Mouse (Mus musculus): ENCODE results near the gene BC005624. TPM values are rescaled to one million over a fixed set of nuclear protein-coding genes. Genes with fewer than 3 reads are reported as not detected.
"Not testable (repeated sequence)": the region's sequence is repeated elsewhere in the genome, so short reads cannot be mapped to it uniquely, and the experiment has no call there.

BC005624 gene
- total RNA-seq, 2 experiments from 2014 or later = 68.6 to 71.2 TPM

DNA sequence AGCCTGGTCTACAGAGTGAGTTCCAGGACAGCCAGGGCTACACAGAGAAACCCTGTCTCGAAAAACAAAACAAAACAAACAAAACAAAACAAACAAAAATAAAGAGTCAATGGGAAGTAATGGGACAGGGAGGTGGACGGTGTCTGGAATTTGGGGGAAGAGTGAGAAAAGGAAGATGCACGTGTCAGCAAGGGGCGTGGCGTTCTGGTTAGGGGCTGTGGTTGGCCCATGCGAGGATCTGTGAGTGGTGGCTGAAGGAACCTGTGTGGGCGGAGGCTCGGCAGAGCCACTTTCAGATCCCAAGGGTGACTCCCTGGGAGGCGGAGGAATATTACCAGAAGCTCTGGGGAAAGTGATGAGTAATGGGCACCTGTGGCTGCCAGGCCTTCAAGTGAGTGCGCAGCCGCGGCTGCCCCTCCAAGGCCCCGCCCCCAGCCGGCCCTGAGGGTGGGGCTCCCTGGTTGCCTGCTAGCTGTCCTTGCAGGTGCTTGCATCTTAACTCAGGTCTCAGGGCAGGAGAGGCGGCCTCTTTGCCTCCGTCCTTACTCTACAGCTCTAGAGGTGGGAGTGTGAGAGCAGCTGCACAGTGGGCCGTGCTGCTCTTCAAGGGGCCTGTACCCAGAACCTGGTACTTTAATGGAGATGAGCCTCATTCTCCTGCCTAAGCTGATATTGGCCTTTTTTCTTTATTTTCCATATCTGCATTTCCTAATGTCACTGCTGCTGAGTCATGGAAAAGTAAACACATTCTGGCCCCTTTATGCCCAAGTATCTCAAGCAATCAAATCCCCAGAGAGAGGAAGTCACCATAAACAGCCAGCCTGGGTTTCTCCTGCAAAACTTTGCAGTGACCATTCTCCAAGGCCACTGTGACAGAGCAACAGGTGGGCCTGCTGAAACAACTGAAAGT, 3.4 kb upstream of the BC005624 start:
- peak; percentile 30 to 49 for DNase-seq (ENCODE audit: low spot score in 2 of 2)

DNA sequence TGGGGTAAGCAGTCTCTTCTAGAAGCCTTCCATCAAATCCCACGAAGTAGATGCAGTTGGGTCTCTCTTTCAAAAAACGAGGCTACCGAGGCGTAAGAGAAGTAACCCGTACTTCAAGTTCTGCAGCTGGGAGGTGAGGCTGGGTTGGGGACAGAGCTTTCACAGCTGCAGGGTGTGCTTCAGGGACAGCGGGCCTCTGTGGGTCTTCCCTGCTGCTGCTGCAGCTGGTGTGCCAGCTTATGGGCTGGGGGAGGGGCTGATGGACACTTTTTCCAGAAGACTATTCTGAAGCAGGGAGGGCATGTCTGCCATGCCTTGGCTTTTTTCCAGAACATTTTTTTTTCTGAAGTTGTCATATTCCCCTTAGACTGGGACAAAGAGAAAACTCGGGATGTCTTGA, 1.0 kb upstream of the BC005624 start:
- DNase-seq (ENCODE audit: low spot score in 2 of 2) = no peak

- peak; percentile 92 for DNase-seq (ENCODE audit: low spot score in 2 of 2)
Observed at GRCm38 (mm10) chr2:30967352-30968327, 14.4 kb downstream of the BC005624 start, which contains the start of gene Tor1a. Gene Tor1a (minus strand): TSS chr2:30967933.

- no peak for DNase-seq (ENCODE audit: low spot score in 2 of 2)
Observed at GRCm38 (mm10) chr2:30966826-30967225, 15.2 kb downstream of the BC005624 start.

DNA sequence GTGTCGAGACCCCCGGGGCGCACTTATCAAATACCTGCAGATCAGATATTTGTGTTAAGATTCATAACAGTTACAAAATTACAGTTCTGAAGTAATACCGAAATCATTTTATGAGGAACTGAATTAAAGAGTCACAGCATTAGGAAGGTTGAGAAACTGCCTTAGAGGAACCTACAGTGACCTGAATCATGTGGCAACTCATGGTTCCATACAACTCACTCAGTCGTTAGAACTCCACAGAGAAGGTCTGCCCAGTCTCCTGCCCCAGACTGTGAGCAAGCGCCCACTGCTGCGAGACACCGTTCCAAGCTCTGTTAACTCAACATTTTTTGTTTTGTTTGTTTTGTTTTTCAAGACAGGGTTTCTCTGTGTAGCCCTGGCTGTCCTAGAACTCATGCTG, 16.4 kb downstream of the BC005624 start:
- DNase-seq (ENCODE audit: low spot score in 2 of 2) = no peak

DNA sequence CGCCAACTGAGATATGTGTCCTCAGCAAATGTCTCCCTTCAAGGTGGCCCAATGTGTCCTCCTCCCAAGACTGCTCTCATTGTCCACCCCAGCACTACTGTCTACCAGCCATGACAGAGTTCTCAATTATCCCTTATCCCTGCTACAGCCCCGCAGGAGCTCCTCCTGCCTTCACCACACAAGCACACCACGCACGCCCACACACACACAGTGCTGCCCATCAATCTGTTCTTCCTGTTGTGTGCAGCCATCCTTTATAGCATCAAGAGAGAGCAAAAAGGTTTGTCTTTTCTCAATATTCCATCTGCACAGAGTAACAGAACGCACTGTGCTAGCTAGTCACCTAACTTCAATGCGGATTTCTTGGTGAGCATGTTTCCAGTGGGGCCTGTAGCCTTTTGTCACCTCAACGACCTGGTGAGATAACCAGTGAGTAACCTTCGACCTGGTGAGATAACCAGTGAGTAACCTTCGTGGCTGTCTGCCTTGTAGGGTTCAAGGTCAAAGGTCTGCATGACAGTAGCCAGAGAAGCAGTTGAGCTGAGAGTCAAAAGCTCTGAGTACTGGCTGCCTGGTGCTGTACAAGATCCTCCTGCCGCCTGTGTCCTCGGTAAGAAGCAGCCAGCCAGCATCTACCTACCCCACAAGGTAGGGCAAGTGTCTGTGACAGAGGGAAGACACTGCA, 19.3 kb downstream of the BC005624 start:
- no peak for DNase-seq (ENCODE audit: low spot score in 2 of 2)

- no peak for DNase-seq (ENCODE audit: low spot score in 2 of 2)
Observed at GRCm38 (mm10) chr2:30959856-30960255, 22.1 kb downstream of the BC005624 start.

- no peak for DNase-seq (ENCODE audit: low spot score in 2 of 2)
Observed at GRCm38 (mm10) chr2:30958726-30959125, 23.3 kb downstream of the BC005624 start.

- no peak for DNase-seq (ENCODE audit: low spot score in 2 of 2)
Observed at GRCm38 (mm10) chr2:30957511-30957910, 24.5 kb downstream of the BC005624 start.

- DNase-seq (ENCODE audit: low spot score in 2 of 2) = no peak
Observed at GRCm38 (mm10) chr2:30954797-30955196, 27.2 kb downstream of the BC005624 start.

GRCm38 (mm10) chr2:30952824-30953490, 29.0 kb downstream of the BC005624 start, which contains the start of gene Tor1b:
Gene Tor1b (plus strand): TSS chr2:30952959.
- peak; percentile 87 for DNase-seq (ENCODE audit: low spot score in 2 of 2)

- no peak for DNase-seq (ENCODE audit: low spot score in 2 of 2)
Observed at GRCm38 (mm10) chr2:30952457-30952823, 29.6 kb downstream of the BC005624 start.

DNA sequence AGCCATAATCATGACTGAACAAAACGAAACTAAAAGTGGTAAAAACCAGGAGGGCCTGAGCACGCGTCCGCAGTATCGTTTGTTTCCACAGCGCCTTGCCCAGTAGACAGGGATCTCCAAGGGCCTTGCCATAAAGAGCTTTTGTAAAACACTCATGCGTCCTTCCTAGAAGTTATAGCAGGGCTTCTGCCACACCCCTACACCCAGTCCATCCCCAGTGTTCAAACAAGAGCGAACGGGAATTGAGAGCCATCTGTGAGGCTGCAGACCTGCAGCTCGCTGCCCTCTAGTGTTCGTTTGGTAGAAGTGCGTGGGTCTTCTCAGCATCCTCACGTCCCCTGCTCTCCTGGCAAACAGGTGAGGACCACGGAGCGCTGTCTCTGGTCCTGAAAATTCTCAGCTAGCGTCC, 39.4 kb downstream of the BC005624 start:
- peak in 1 of 2 experiments; percentile 53 for DNase-seq (ENCODE audit: low spot score in 2 of 2)

- DNase-seq (ENCODE audit: low spot score in 2 of 2) = not testable (repeated sequence)
Observed at GRCm38 (mm10) chr2:30942116-30942515, 39.9 kb downstream of the BC005624 start.

GRCm38 (mm10) chr2:30941586-30941985, 40.4 kb downstream of the BC005624 start:
- DNase-seq (ENCODE audit: low spot score in 2 of 2) = no peak

GRCm38 (mm10) chr2:30938574-30938991, 43.4 kb downstream of the BC005624 start:
- DNase-seq (ENCODE audit: low spot score in 2 of 2) = no peak

DNA sequence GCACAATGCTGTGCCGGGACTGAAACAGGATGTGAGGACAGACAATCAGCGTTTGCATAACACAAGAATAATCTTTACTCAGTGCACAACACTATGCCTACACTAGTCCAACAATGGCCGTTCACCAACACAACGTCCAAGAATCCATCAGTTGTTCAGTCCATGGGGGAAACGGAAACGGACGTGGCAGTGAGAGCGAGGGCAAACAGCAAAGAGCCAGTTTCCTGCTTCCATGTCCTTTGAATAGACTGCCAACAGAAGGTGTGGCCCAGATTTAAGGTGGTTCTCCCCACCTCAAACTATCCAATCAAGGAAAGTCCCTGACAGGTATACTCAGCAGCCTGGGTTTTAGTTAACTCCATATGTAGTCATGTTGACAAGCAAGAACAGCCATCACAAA, 44.3 kb downstream of the BC005624 start:
- no peak for DNase-seq (ENCODE audit: low spot score in 2 of 2)

GRCm38 (mm10) chr2:30936808-30937207, 45.2 kb downstream of the BC005624 start:
- DNase-seq (ENCODE audit: low spot score in 2 of 2) = no peak

DNA sequence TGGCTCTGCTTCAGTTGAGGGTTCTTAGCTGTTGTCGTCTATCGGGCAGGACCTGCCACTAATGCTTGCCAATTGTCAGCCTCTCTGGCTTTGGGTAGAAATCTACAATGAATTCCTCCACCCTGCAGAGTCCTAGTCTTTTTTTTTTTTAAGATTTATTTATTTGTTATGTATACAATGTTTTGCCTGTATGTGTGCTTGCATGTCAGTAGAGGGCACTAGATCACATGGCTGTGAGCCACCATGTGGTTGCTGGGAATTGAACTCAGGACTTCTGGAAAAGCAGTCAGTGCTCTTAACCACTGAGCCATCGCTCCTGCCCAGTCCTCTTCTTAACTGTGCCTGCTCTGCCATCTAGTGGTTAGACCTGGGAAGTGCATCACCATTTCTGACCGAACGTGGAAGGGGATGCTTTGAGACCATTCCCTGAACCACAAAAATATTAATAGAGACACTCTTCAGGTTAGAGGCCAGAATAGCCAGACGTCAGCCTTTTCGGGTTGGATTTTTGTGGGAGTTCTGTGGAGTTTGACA, 48.0 kb downstream of the BC005624 start:
- DNase-seq (ENCODE audit: low spot score in 2 of 2) = peak; percentile 69 to 83

GRCm38 (mm10) chr2:30933032-30933431, 49.0 kb downstream of the BC005624 start:
- DNase-seq (ENCODE audit: low spot score in 2 of 2) = no peak

Data from left cerebral cortex, adult 18-20 months (tissue).